Mouse (Mus musculus) heart, adult 2 months (tissue): ENCODE results near the gene Dscam.

ENCODE experiments used
- CTCF ChIP-seq: fragments of 200-600 bp; IDR thresholded peaks from 2 replicates; pipeline ENCODE4 v1.8.1; 2022; ENCODE audit warnings: antibody characterized with exemption, mild to moderate bottlenecking, moderate library complexity
- EP300 ChIP-seq: fragments of 200-500 bp; IDR thresholded peaks from 2 replicates; pipeline ENCODE4 v1.6.1; 2011; ENCODE audit warnings: low read depth, low read length, control low read depth; ENCODE audit not compliant: insufficient read depth
- POLR2A ChIP-seq: fragments of 200-500 bp; IDR thresholded peaks from 2 replicates; pipeline ENCODE4 v1.6.1; 2011; ENCODE audit warnings: mild to moderate bottlenecking, low read depth, low read length, control low read depth; ENCODE audit not compliant: insufficient read depth

- no peak for TF ChIP-seq POLR2A
- TF ChIP-seq EP300: no peak
- TF ChIP-seq CTCF: no peak
Measured at GRCm38 (mm10) chr16:96912836-96913235, 257.7 kb downstream of the Dscam start.
